Mouse (Mus musculus) intestine, embryonic 14.5 days (tissue): Measurements from ENCODE around the gene Bcl2l12. TPM values are rescaled to one million over a fixed set of nuclear protein-coding genes. Genes with fewer than 3 reads are reported as not detected.

ENCODE experiments used
- ATAC-seq: fragments of 200-750 bp; cut with Nextera tagmentation; replicated peaks from 2 replicates; pipeline ENCODE4 v1.8.0; 2017; ENCODE audit warnings: low read depth, moderate number of reproducible peaks, moderate TSS enrichment, moderate library complexity; ENCODE audit not compliant: low FRiP score, low TSS enrichment
- DNase-seq: peaks from one replicate; pipeline ENCODE4 v3.0.0-alpha.2; 2018; ENCODE audit warnings: low spot score
- H3K27ac ChIP-seq: fragments of 300-500 bp; sonication (generic); 2 replicates; pipeline ENCODE4 v1.5.1; 2014; ENCODE audit warnings: low read depth, mild to moderate bottlenecking, control low read depth
- H3K27me3 ChIP-seq: fragments of 300-500 bp; sonication (generic); replicated peaks from 2 replicates; pipeline ENCODE4 v1.6.1; 2014; ENCODE audit warnings: low read length, control low read depth; ENCODE audit not compliant: control insufficient read depth, insufficient read depth
- H3K36me3 ChIP-seq: fragments of 300-500 bp; sonication (generic); 2 replicates; pipeline ENCODE4 v1.6.1; 2014; ENCODE audit warnings: low read length, control low read depth; ENCODE audit not compliant: control insufficient read depth, insufficient read depth
- H3K4me1 ChIP-seq: fragments of 300-500 bp; sonication (generic); replicated peaks from 2 replicates; pipeline ENCODE4 v1.6.1; 2014; ENCODE audit warnings: low read length, control low read depth, mixed read lengths; ENCODE audit not compliant: control insufficient read depth, insufficient read depth
- H3K4me2 ChIP-seq: fragments of 300-500 bp; sonication (generic); 2 replicates; pipeline ENCODE4 v1.6.1; 2014; ENCODE audit warnings: low read length
- H3K4me3 ChIP-seq: fragments of 300-500 bp; sonication (generic); 2 replicates; pipeline ENCODE4 v1.5.1; 2014; ENCODE audit warnings: low read depth, low read length, control low read depth, mixed read lengths
- H3K9ac ChIP-seq: fragments of 300-500 bp; sonication (generic); 2 replicates; pipeline ENCODE4 v1.6.1; 2014; ENCODE audit warnings: mild to moderate bottlenecking, low read length
- H3K9me3 ChIP-seq: fragments of 300-500 bp; sonication (generic); 2 replicates; pipeline ENCODE4 v1.6.1; 2016; ENCODE audit warnings: low read length, control low read depth; ENCODE audit not compliant: control insufficient read depth
- WGBS: fragments of 180-500 bp; shearing (Covaris S2); extraction: QIAGEN DNeasy Blood & Tissue Kit; methylation state at CpG from one replicate; pipeline ENCODE4 v1.1.7; 2014; 5-methylcytosine and 5-hydroxymethylcytosine counted together
- polyA plus RNA-seq: library from polyadenylated mRNA; unstranded; fragments of >200 nt; fragmentation: Nextera tagmentation; extraction: Ambion mirVana; gene quantifications from 2 replicates; pipeline ENCODE4 v1.2.1, GENCODE M21; 2014

Gene Bcl2l12
- polyA plus RNA-seq, 1 experiment from 2014 or later: 54.3 TPM

GRCm38 (mm10) chr7:45015344-45015956 lies 16.9 kb upstream of the Bcl2l12 start:
- peaks cover 35% of the 10 kb centered on the region for H3K36me3 ChIP-seq
- 1% methylated on average over 20 of the region's 20 CpGs for WGBS
- H3K4me2 ChIP-seq: peak overlapping the region; percentile 64
- no peak for DNase-seq
- H3K9ac ChIP-seq: peak overlapping the region; percentile 96
- peaks cover 18% of the 10 kb centered on the region for H3K4me1 ChIP-seq
- H3K9me3 ChIP-seq: no peaks in the 10 kb centered on the region
- H3K27ac ChIP-seq: peak overlapping the region; percentile 95
- ATAC-seq: no peak
- H3K4me3 ChIP-seq: peak overlapping the region; percentile 99
- H3K27me3 ChIP-seq: no peaks in the 10 kb centered on the region

GRCm38 (mm10) chr7:45014096-45014451 lies 15.6 kb upstream of the Bcl2l12 start:
- H3K4me1 ChIP-seq: peaks cover 16% of the 10 kb centered on the region
- no peak overlapping the region for H3K9ac ChIP-seq
- no peaks in the 10 kb centered on the region for H3K9me3 ChIP-seq
- no peak for DNase-seq
- H3K27ac ChIP-seq: no peak overlapping the region
- H3K36me3 ChIP-seq: peaks cover 49% of the 10 kb centered on the region
- H3K4me3 ChIP-seq: no peak overlapping the region
- ATAC-seq: no peak
- H3K27me3 ChIP-seq: no peaks in the 10 kb centered on the region
- H3K4me2 ChIP-seq: no peak overlapping the region
- WGBS: 93% methylated on average over 3 of the region's 3 CpGs

GRCm38 (mm10) chr7:45013366-45014095 lies 15.0 kb upstream of the Bcl2l12 start:
- H3K4me2 ChIP-seq: no peak overlapping the region
- no peak overlapping the region for H3K9ac ChIP-seq
- H3K27ac ChIP-seq: no peak overlapping the region
- no peaks in the 10 kb centered on the region for H3K27me3 ChIP-seq
- peaks cover 11% of the 10 kb centered on the region for H3K4me1 ChIP-seq
- H3K9me3 ChIP-seq: no peaks in the 10 kb centered on the region
- DNase-seq: no peak
- ATAC-seq: no peak
- no peak overlapping the region for H3K4me3 ChIP-seq
- peaks cover 53% of the 10 kb centered on the region for H3K36me3 ChIP-seq
- 94% methylated on average over 16 of the region's 16 CpGs for WGBS

- DNase-seq (no peak), ATAC-seq (no peak)
- Histone ChIP-seq H3K27me3 (no peaks in the 10 kb centered on the region), H3K27ac (no peak overlapping the region), H3K4me2 (no peak overlapping the region), H3K9me3 (no peaks in the 10 kb centered on the region), H3K9ac (no peak overlapping the region), H3K4me3 (no peak overlapping the region), H3K36me3 (peaks cover 60% of the 10 kb centered on the region), H3K4me1 (peaks cover 6% of the 10 kb centered on the region)
- WGBS: 82% methylated on average over 4 of the region's 4 CpGs
Measured at GRCm38 (mm10) chr7:45012824-45013223, 14.3 kb upstream of the Bcl2l12 start.

- Histone ChIP-seq H3K9ac (no peak overlapping the region), H3K36me3 (peaks cover 69% of the 10 kb centered on the region), H3K27me3 (no peaks in the 10 kb centered on the region), H3K4me3 (no peak overlapping the region), H3K9me3 (no peaks in the 10 kb centered on the region), H3K4me2 (no peak overlapping the region), H3K4me1 (peaks cover 6% of the 10 kb centered on the region), H3K27ac (no peak overlapping the region)
- ATAC-seq (no peak), DNase-seq (no peak)
- WGBS: 97% methylated on average over 6 of the region's 6 CpGs
Measured at GRCm38 (mm10) chr7:45012011-45012410, 13.5 kb upstream of the Bcl2l12 start.

- H3K4me1 ChIP-seq: no peaks in the 10 kb centered on the region
- H3K9me3 ChIP-seq: no peaks in the 10 kb centered on the region
- no peaks in the 10 kb centered on the region for H3K27me3 ChIP-seq
- no peak overlapping the region for H3K9ac ChIP-seq
- peaks cover 97% of the 10 kb centered on the region for H3K36me3 ChIP-seq
- H3K4me3 ChIP-seq: no peak overlapping the region
- H3K4me2 ChIP-seq: no peak overlapping the region
- DNase-seq: no peak
- no peak overlapping the region for H3K27ac ChIP-seq
- no peak for ATAC-seq
- WGBS: 97% methylated on average over 19 of the region's 19 CpGs
Measured at GRCm38 (mm10) chr7:45008411-45008810, 9.9 kb upstream of the Bcl2l12 start.

GRCm38 (mm10) chr7:45007846-45008245 lies 9.3 kb upstream of the Bcl2l12 start:
- Histone ChIP-seq H3K9me3 (no peaks in the 10 kb centered on the region), H3K4me2 (no peak overlapping the region), H3K27me3 (no peaks in the 10 kb centered on the region), H3K36me3 (peaks cover 97% of the 10 kb centered on the region), H3K27ac (no peak overlapping the region), H3K4me3 (no peak overlapping the region), H3K4me1 (no peaks in the 10 kb centered on the region), H3K9ac (no peak overlapping the region)
- DNase-seq (no peak), ATAC-seq (no peak)
- WGBS: 95% methylated on average over 30 of the region's 30 CpGs

- Histone ChIP-seq H3K4me1 (no peaks in the 10 kb centered on the region), H3K27ac (no peak overlapping the region), H3K4me3 (no peak overlapping the region), H3K9me3 (no peaks in the 10 kb centered on the region), H3K9ac (no peak overlapping the region), H3K27me3 (no peaks in the 10 kb centered on the region), H3K36me3 (peaks cover 97% of the 10 kb centered on the region), H3K4me2 (no peak overlapping the region)
- 93% methylated on average over 29 of the region's 29 CpGs for WGBS
- DNase-seq (no peak), ATAC-seq (no peak)
Measured at GRCm38 (mm10) chr7:45007141-45007540, 8.6 kb upstream of the Bcl2l12 start.

- ATAC-seq (no peak), DNase-seq (no peak)
- H3K4me2 ChIP-seq: no peak overlapping the region
- no peaks in the 10 kb centered on the region for H3K9me3 ChIP-seq
- H3K4me1 ChIP-seq: no peaks in the 10 kb centered on the region
- no peak overlapping the region for H3K4me3 ChIP-seq
- H3K9ac ChIP-seq: no peak overlapping the region
- H3K27me3 ChIP-seq: no peaks in the 10 kb centered on the region
- H3K36me3 ChIP-seq: peaks cover 97% of the 10 kb centered on the region
- no peak overlapping the region for H3K27ac ChIP-seq
- WGBS: 93% methylated on average over 12 of the region's 12 CpGs
Measured at GRCm38 (mm10) chr7:45006503-45006902, 8.0 kb upstream of the Bcl2l12 start.
